Mouse (Mus musculus): ENCODE measurements around the gene Cpa4. TPM values are rescaled to one million over a fixed set of nuclear protein-coding genes. Genes with fewer than 3 reads are reported as not detected.

Gene Cpa4
- polyA plus RNA-seq (2014; fragmentation: Illumina TruSeq; extraction: RNeasy Lipid Tissue Mini Kit (QIAGEN cat#74804); ENCODE audit: insufficient read depth, low read depth, low replicate concordance), result not detected

DNA sequence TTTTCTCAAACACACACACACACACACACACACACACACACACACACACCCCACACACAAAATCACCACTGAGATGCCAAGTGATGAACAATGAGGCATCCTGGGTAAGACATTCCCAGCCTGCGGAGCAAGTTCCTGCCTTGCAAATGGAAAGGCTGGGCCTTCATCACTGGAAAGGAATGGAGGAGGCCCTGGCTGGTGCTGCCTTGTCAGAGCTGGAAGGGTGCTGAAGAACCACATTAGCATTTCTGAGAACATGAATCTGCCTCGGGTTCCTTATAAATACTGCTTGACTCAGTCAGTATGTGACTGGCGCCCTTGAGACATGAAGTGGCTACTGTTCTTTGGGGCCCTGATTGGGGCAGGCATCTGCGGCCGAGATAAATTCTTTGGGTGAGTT lies at the start of gene Cpa4:
Gene Cpa4 (plus strand): TSS at position 301 of the 400 bp plus-strand sequence.

DNA sequence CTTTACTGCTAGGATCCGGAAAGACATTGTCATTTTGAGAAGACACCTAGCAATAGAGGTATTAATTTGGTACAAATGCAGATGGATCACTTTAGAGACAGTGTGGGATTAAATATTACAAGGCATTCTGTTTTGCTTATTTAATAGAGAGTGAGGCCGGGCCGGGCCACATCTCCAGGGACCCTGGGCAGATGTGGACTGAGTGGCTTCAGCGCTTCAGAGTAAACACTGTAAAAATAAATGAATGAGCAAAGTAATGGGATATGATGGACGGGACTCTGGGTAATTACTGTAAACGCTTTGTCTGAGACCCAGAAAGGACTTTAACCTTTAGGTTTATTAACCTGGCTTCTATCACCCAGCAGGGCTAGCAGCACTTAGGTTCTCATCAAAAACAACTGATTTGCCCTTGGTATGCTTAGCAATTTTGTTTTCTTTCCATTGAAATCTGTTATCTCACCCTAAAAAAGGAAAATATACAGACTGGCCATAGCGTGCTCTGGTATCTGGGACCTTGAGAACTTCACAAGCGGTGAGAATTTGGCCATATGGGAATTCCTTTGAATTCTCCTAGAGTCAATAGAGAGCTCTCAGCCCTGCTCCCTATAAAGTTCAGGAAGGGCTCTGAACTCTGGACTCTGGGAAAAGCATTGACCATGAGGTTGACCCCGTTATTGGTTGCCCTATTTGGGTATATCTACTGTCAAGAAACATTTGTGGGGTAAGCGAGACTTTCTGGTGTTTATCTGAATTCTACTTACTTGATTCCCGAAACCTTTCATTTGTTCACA lies 27.0 kb upstream of the Cpa4 start, which contains the start of gene Cpa2:
Gene Cpa2 (plus strand): TSS at position 574 of the 791 bp plus-strand sequence.

DNA sequence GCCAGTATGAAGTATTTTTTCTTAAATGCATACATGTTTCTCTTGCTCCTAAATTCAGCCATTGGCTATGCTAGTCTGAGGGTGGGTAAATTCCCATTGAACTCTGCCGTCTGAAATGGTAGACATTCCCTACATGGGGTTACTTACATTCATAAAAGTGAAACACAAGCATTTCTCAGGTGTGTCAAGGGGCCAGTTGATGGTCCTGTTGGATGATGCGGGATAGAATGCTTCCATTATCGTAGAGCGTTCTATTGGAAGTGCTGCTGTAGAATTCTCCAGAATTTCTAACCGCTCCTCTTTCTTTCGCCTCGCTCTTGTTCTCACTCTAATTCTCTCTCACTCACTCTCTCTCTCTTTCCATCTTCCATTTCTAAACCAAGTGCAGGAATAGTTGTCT lies 42.5 kb downstream of the Cpa4 start, which contains the start of gene Cpa5:
Gene Cpa5 (plus strand): TSS at position 301 of the 400 bp plus-strand sequence.

DNA sequence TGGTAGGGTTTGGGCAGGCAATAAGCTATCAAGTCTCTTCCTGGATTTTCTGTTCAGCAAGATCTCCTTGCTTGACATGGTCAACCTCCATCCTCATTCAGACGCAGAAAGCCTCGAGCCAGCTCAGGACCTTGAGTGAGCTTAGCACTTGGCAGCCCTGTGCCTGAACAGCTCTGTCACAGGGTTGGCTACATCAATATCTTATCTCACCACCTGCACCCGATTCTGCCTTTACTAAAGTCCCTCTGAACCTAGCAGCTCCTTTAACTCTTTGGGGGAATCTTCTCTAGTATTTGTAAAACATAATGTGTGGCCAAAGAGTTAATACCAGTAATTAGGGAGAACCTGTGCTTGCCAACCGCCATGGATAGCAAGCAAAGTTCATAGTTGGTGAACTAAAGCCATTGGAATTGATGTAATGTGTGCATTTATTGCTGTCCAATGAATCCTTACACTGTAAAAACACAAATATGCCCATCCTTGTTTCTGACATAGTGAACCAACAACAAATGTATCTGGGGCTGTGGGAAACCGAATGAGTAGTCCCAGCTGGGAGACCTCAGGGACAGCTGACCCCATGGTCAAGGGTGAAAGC lies 70.6 kb downstream of the Cpa4 start, which contains the start of gene Cpa1:
Gene Cpa1 (plus strand): TSS at position 545 of the 595 bp plus-strand sequence.

Other genes starting within 250 kb of the Cpa4 start
- gene Zc3hc1, start 177.3 kb upstream of the Cpa4 start, polyA plus RNA-seq (2014; fragmentation: Illumina TruSeq; extraction: RNeasy Lipid Tissue Mini Kit (QIAGEN cat#74804); ENCODE audit: insufficient read depth, low read depth, low replicate concordance), result 17.8 TPM
- gene Klhdc10, start 166.5 kb upstream of the Cpa4 start, polyA plus RNA-seq (2014; fragmentation: Illumina TruSeq; extraction: RNeasy Lipid Tissue Mini Kit (QIAGEN cat#74804); ENCODE audit: insufficient read depth, low read depth, low replicate concordance), result 10.7 TPM
- gene Tmem209, start 58.6 kb upstream of the Cpa4 start, polyA plus RNA-seq (2014; fragmentation: Illumina TruSeq; extraction: RNeasy Lipid Tissue Mini Kit (QIAGEN cat#74804); ENCODE audit: insufficient read depth, low read depth, low replicate concordance), result 9.0 TPM
- gene Ssmem1, start 58.5 kb upstream of the Cpa4 start, polyA plus RNA-seq (2014; fragmentation: Illumina TruSeq; extraction: RNeasy Lipid Tissue Mini Kit (QIAGEN cat#74804); ENCODE audit: insufficient read depth, low read depth, low replicate concordance), result not detected
- not detected for gene Cpa2, start 26.8 kb upstream of the Cpa4 start, polyA plus RNA-seq (2014; fragmentation: Illumina TruSeq; extraction: RNeasy Lipid Tissue Mini Kit (QIAGEN cat#74804); ENCODE audit: insufficient read depth, low read depth, low replicate concordance)
- not detected for gene Cpa5, start 42.6 kb downstream of the Cpa4 start, polyA plus RNA-seq (2014; fragmentation: Illumina TruSeq; extraction: RNeasy Lipid Tissue Mini Kit (QIAGEN cat#74804); ENCODE audit: insufficient read depth, low read depth, low replicate concordance)
- not detected for gene Cpa1, start 70.8 kb downstream of the Cpa4 start, polyA plus RNA-seq (2014; fragmentation: Illumina TruSeq; extraction: RNeasy Lipid Tissue Mini Kit (QIAGEN cat#74804); ENCODE audit: insufficient read depth, low read depth, low replicate concordance)
- gene Cep41, start 125.4 kb downstream of the Cpa4 start, polyA plus RNA-seq (2014; fragmentation: Illumina TruSeq; extraction: RNeasy Lipid Tissue Mini Kit (QIAGEN cat#74804); ENCODE audit: insufficient read depth, low read depth, low replicate concordance), result 4.4 TPM
- 3.5 TPM for gene Mest, start 155.2 kb downstream of the Cpa4 start, polyA plus RNA-seq (2014; fragmentation: Illumina TruSeq; extraction: RNeasy Lipid Tissue Mini Kit (QIAGEN cat#74804); ENCODE audit: insufficient read depth, low read depth, low replicate concordance)

Data from lung, adult 10 weeks (tissue).